Mouse (Mus musculus) hindbrain, embryonic 14.5 days (tissue): ENCODE data around the gene Zfp385a. TPM values are rescaled to one million over a fixed set of nuclear protein-coding genes. Genes with fewer than 3 reads are reported as not detected.

Experiments
- ATAC-seq: fragments of 200-750 bp; cut with Nextera tagmentation; 2 replicates; pipeline ENCODE4 v1.8.0; 2017; ENCODE audit warnings: moderate number of reproducible peaks, mild to moderate bottlenecking, moderate TSS enrichment, moderate library complexity; ENCODE audit not compliant: low FRiP score
- DNase-seq: peaks from one replicate; pipeline ENCODE4 v3.0.0-alpha.2; 2015; ENCODE audit warnings: low spot score
- H3K27ac ChIP-seq: fragments of 300-500 bp; sonication (generic); 2 replicates; pipeline ENCODE4 v1.5.1; 2014; ENCODE audit warnings: mild to moderate bottlenecking, moderate library complexity
- H3K27me3 ChIP-seq: fragments of 300-500 bp; sonication (generic); 2 replicates; pipeline ENCODE4 v1.6.1; 2014; ENCODE audit warnings: mild to moderate bottlenecking, low read length, mixed read lengths; ENCODE audit not compliant: control insufficient read depth, insufficient read depth
- H3K36me3 ChIP-seq: fragments of 300-500 bp; sonication (generic); replicated peaks from 2 replicates; pipeline ENCODE4 v1.6.1; 2014; ENCODE audit not compliant: control insufficient read depth, insufficient read depth
- H3K4me1 ChIP-seq: fragments of 300-500 bp; sonication (generic); replicated peaks from 2 replicates; pipeline ENCODE4 v1.6.1; 2014; ENCODE audit warnings: antibody characterized with exemption, low read length, mixed read lengths; ENCODE audit not compliant: control insufficient read depth, insufficient read depth
- H3K4me2 ChIP-seq: fragments of 300-500 bp; sonication (generic); replicated peaks from 2 replicates; pipeline ENCODE4 v1.6.1; 2014; ENCODE audit warnings: mild to moderate bottlenecking, moderate library complexity
- H3K4me3 ChIP-seq: fragments of 300-500 bp; sonication (generic); replicated peaks from 2 replicates; pipeline ENCODE4 v1.5.1; 2014; ENCODE audit warnings: mild to moderate bottlenecking, low read length
- H3K9ac ChIP-seq: fragments of 300-500 bp; sonication (generic); 2 replicates; pipeline ENCODE4 v1.6.1; 2014
- H3K9me3 ChIP-seq: fragments of 300-500 bp; sonication (generic); 2 replicates; pipeline ENCODE4 v1.6.1; 2016; ENCODE audit warnings: low read length; ENCODE audit not compliant: control insufficient read depth
- WGBS: fragments of 180-500 bp; shearing (Covaris S2); extraction: QIAGEN DNeasy Blood & Tissue Kit; methylation state at CpG from one replicate; pipeline ENCODE4 v1.1.7; 2014; 5-methylcytosine and 5-hydroxymethylcytosine counted together
- polyA plus RNA-seq: library from polyadenylated mRNA; unstranded; fragments of >200 nt; fragmentation: Nextera tagmentation; extraction: Ambion mirVana; gene quantifications from 2 replicates; pipeline ENCODE4 v1.2.1, GENCODE M21; 2014

Gene Zfp385a
- polyA plus RNA-seq, 1 experiment from 2014 or later, result 25.7 TPM

DNA sequence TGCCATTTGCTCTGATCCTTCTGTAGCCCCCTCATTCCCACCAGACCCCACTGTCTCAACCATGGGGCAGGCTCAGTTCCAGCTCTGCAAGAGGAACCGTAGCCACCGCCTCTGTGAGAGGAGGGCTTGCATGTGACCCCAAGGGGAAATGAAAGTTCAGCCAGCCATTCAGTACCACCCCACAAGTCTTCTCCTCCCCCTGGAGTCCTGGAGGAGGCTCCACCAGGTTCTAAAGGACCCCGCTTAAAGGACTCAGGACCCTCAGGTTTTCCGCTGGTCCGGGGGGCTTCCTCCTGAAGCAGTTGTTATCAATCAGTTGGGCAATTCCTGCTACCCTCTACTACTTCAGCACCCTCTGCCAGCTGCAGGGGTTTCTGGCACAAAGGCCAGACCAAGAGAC is 6.2 kb downstream of the Zfp385a start:
- H3K4me2 ChIP-seq, result no peak overlapping the region
- no peaks in the 10 kb centered on the region for H3K36me3 ChIP-seq
- no peaks in the 10 kb centered on the region for H3K9me3 ChIP-seq
- no peak overlapping the region for H3K4me3 ChIP-seq
- H3K9ac ChIP-seq, result no peak overlapping the region
- 65% methylated on average over 5 of the region's 5 CpGs for WGBS
- DNase-seq (no peak), ATAC-seq (no peak)
- no peak overlapping the region for H3K27ac ChIP-seq
- H3K27me3 ChIP-seq, result no peaks in the 10 kb centered on the region
- no peaks in the 10 kb centered on the region for H3K4me1 ChIP-seq

DNA sequence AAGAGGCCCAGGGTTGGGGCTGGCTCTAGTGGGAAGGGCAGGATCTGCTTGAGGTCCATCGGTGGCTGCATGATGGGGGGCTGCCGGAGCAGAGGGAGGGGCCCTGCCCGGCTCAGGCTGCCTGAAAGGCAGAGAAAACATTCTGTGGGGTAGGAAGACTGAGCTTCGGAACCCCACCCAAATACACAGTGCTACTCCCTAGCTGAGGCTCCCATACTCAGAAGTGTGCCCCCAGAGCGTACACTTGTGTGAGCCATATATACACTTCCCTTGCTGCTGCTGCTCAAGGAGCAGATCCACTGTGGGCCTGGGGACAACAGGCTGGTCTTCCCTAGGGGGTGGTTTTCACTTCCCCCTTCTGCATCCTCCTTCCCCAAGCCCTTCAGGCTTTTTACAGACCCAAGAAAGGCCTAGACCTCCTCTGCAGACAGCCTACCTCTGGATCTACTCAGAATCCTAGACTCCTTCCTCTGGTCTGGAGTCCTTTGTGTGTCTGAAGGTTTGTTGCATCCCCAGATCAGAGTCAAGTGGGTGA is 6.7 kb downstream of the Zfp385a start:
- no peak for ATAC-seq
- Histone ChIP-seq H3K27ac (no peak overlapping the region), H3K36me3 (no peaks in the 10 kb centered on the region), H3K4me3 (no peak overlapping the region), H3K9ac (no peak overlapping the region), H3K27me3 (no peaks in the 10 kb centered on the region), H3K4me1 (no peaks in the 10 kb centered on the region), H3K9me3 (no peaks in the 10 kb centered on the region), H3K4me2 (no peak overlapping the region)
- 70% methylated on average over 5 of the region's 5 CpGs for WGBS
- no peak for DNase-seq

- peak overlapping the region; percentile 69 for H3K4me3 ChIP-seq
- ATAC-seq (peak; percentile 97), DNase-seq (peak; percentile 81)
- no peaks in the 10 kb centered on the region for H3K9me3 ChIP-seq
- peak overlapping the region; percentile 74 for H3K27ac ChIP-seq
- H3K9ac ChIP-seq, result peak overlapping the region; percentile 80
- H3K36me3 ChIP-seq, result peaks cover 6% of the 10 kb centered on the region
- H3K4me2 ChIP-seq, result peak overlapping the region; percentile 86
- peaks cover 24% of the 10 kb centered on the region for H3K4me1 ChIP-seq
- no peaks in the 10 kb centered on the region for H3K27me3 ChIP-seq
- WGBS, result 1% methylated on average over 28 of the region's 40 CpGs
Observed at GRCm38 (mm10) chr15:103323455-103324247, 16.2 kb downstream of the Zfp385a start.

DNA sequence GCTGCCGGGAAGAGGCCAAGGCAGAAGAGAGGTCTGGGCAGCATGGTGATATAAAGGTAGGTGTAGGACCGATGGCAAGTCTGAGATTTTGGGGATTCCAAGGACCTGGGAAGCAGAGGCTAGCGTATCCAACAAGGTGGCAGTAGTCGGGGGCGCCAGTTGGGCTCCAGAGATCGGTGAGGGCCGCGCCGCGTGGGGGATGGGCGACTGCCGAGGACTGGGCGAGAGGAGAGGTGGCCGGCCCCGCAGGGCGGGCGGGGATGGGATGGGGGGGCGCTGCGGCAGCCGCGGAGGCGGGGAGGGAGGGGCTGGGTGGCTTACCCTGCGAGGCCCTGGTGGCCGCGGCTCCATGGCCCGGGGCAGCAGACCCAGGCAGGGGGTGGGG is 16.8 kb downstream of the Zfp385a start:
- H3K4me3 ChIP-seq, result peak overlapping the region; percentile 69
- peak; percentile 84 for ATAC-seq
- H3K4me1 ChIP-seq, result peaks cover 24% of the 10 kb centered on the region
- no peaks in the 10 kb centered on the region for H3K9me3 ChIP-seq
- peaks cover 12% of the 10 kb centered on the region for H3K36me3 ChIP-seq
- H3K9ac ChIP-seq, result peak overlapping the region; percentile 80
- H3K27me3 ChIP-seq, result no peaks in the 10 kb centered on the region
- whole genome bisulfite sequencing, result under 1% methylated on average over 8 of the region's 26 CpGs
- DNase-seq, result peak; percentile 55
- peak overlapping the region; percentile 86 for H3K4me2 ChIP-seq
- peak overlapping the region; percentile 74 for H3K27ac ChIP-seq

DNA sequence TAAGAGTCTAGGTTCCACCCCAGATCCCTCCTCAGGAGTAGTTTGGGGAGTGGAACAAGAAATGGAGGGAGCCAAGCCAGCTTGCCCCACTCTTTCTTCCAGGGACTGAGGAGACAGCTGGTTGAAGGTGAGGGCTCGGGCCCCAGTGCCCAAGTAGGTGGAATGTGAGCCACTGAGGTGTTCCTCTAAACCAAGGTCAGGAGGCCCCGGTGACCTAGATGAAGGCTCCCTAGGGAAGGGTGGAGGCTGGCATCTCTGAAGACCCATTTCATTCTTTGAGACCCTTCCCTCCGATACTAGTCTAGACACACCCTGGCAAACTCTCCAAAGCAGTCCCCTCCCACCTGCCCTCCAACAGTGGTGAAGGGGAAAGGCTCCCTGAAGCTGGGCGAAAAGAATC is 17.5 kb downstream of the Zfp385a start:
- peak overlapping the region; percentile 86 for H3K4me2 ChIP-seq
- peaks cover 19% of the 10 kb centered on the region for H3K36me3 ChIP-seq
- no peak for ATAC-seq
- no peaks in the 10 kb centered on the region for H3K9me3 ChIP-seq
- peaks cover 24% of the 10 kb centered on the region for H3K4me1 ChIP-seq
- H3K27me3 ChIP-seq, result no peaks in the 10 kb centered on the region
- 51% methylated on average over 4 of the region's 4 CpGs for WGBS
- peak overlapping the region; percentile 74; the same call in 1 of the 2 replicates for H3K27ac ChIP-seq
- H3K9ac ChIP-seq, result peak overlapping the region; percentile 80
- H3K4me3 ChIP-seq, result peak overlapping the region; percentile 69
- DNase-seq, result no peak

DNA sequence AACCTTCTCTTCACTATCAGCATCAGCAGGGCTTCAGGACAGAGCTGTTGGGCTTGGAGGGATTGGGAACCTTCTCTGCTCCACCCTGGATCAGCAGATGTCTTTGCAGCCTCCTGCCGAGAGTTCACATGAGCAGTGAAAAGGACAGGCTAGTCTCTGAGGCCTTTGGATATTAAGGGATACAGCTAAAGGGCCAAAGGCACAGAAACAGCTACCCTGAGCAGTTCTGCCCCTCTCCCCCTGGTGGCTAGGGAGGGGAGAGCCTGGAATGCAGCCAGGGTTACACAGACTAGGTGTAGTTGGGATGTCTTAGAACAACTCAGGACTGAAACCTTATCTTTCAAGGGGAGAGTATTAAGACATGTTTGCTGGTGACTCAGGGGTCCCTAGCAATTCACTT is 18.8 kb downstream of the Zfp385a start:
- no peaks in the 10 kb centered on the region for H3K27me3 ChIP-seq
- no peak for DNase-seq
- peaks cover 24% of the 10 kb centered on the region for H3K4me1 ChIP-seq
- 56% methylated on average over 1 of the region's 1 CpGs for WGBS
- H3K9me3 ChIP-seq, result no peaks in the 10 kb centered on the region
- ATAC-seq, result no peak
- no peak overlapping the region for H3K4me3 ChIP-seq
- H3K36me3 ChIP-seq, result peaks cover 31% of the 10 kb centered on the region
- H3K4me2 ChIP-seq, result no peak overlapping the region
- H3K27ac ChIP-seq, result no peak overlapping the region
- H3K9ac ChIP-seq, result no peak overlapping the region

DNA sequence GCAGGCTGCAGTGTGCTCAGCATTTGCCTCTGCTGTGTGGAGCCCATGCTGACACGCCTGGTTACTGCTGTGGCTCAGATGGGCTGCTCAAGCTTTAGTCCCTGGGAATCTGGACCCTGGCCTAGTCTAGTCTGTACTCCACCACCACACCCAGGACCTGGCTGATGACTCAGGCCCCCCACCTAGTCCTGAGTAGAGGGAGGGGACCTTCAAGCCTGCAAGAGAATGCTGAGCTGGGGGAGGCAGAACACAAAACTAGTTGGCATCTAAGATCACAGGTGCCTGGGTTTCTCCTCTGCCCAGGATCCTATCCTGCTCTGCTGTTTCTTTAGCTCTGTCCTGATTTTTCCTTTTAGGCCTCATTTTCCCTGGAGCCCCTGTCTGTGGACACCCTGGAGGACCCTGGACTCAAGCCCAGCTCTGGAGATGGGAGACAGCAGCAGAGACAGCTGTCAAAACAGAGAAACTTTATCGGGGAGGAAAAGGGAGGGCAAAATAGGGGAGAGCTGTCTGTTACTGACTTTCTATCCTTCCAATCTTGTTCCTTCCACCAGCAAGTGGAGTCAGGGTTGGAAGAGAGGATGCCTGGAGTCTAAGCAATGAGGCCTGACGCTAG is 21.6 kb downstream of the Zfp385a start:
- Histone ChIP-seq H3K27me3 (no peaks in the 10 kb centered on the region), H3K9me3 (no peaks in the 10 kb centered on the region), H3K4me2 (no peak overlapping the region), H3K27ac (no peak overlapping the region), H3K4me1 (peaks cover 25% of the 10 kb centered on the region; the same call in 1 of the 2 replicates), H3K9ac (no peak overlapping the region), H3K36me3 (peaks cover 41% of the 10 kb centered on the region), H3K4me3 (no peak overlapping the region)
- WGBS, result 69% methylated on average over 3 of the region's 3 CpGs
- DNase-seq (no peak), ATAC-seq (no peak)

DNA sequence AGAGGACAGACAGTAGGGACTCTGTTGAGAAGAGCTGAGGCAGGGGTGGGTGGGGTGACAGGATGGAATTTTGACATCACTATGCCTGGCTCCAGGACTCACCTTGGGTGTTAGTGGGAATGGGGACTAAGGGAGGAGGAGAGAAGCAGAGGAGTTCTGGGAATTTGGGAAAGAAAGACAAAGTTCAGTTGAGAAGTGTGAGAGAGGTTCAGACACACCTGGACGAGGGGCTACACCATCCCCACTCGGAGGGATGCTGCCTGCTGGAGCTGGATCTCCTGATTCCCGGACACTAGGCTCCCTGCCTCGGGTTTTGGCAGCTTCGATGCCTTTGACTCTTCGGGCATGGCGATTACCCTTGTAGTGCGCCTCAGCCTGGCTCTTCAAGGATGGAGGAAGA is 22.2 kb downstream of the Zfp385a start:
- no peaks in the 10 kb centered on the region for H3K9me3 ChIP-seq
- no peaks in the 10 kb centered on the region for H3K27me3 ChIP-seq
- WGBS, result 91% methylated on average over 8 of the region's 8 CpGs
- H3K4me2 ChIP-seq, result no peak overlapping the region
- H3K9ac ChIP-seq, result no peak overlapping the region
- DNase-seq (no peak), ATAC-seq (no peak)
- H3K4me3 ChIP-seq, result no peak overlapping the region
- H3K27ac ChIP-seq, result no peak overlapping the region
- peaks cover 24% of the 10 kb centered on the region; the same call in 1 of the 2 replicates for H3K4me1 ChIP-seq
- peaks cover 41% of the 10 kb centered on the region for H3K36me3 ChIP-seq

DNA sequence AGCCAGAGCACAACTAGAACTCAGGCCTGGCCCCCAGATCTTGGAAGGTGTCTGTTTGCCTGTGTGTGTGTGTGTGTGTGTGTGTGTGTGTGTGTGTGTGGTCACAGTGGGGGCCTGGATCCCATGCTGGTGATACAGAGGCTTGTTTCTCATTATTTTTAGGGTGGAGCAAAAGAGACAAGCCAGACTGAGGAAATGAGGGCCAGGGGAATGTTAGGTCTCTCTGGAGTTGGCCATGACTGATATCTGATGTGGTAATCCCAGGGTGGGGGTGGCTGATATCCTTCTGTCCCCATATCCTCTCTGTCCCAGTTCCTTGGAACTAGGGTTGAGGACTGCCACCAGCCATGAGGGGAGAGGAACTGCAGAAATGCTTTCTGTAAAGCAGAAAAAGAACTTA is 22.8 kb downstream of the Zfp385a start:
- Histone ChIP-seq H3K4me1 (peaks cover 18% of the 10 kb centered on the region; the same call in 1 of the 2 replicates), H3K27ac (no peak overlapping the region), H3K9me3 (no peaks in the 10 kb centered on the region), H3K27me3 (no peaks in the 10 kb centered on the region), H3K4me3 (no peak overlapping the region), H3K36me3 (peaks cover 41% of the 10 kb centered on the region), H3K4me2 (no peak overlapping the region), H3K9ac (no peak overlapping the region)
- no peak for DNase-seq
- ATAC-seq, result no peak
